Mouse (Mus musculus) Patski (cell line): ENCODE results near the gene Sez6l2. TPM values are rescaled to one million over a fixed set of nuclear protein-coding genes. Genes with fewer than 3 reads are reported as not detected.

Experiments
- ATAC-seq: fragments of 100-300 bp; one replicate; pipeline ENCODE4 v1.8.0; 2021
- CTCF ChIA-PET: fragments of 350-600 bp; sonication (Branson Sonifier 250); formaldehyde crosslinking; loops from one replicate; lab custom pipeline; 2022; ENCODE audit warnings: inconsistent platforms; lab: Charles Lee
- POLR2A ChIA-PET: fragments of 350-600 bp; sonication (Branson Sonifier 250); formaldehyde crosslinking; loops from one replicate; lab custom pipeline; 2022; ENCODE audit warnings: antibody characterized with exemption, inconsistent platforms; lab: Charles Lee
- DNase-seq: peaks from one replicate; pipeline ENCODE4 v3.0.0-alpha.2; 2011; ENCODE audit warnings: low read depth, low spot score
- H3K27me3 ChIP-seq: fragments of 371-371 bp; one replicate; pipeline ENCODE4 v1.5.1; 2021
- CTCF ChIP-seq: fragments of 100-300 bp; IDR thresholded peaks from one replicate; pipeline ENCODE4 v1.5.1; 2021
- in situ Hi-C: fragments of 300-500 bp; cut with MboI; formaldehyde crosslinking; loops from 3 replicates; pipeline ENCODE4 v1.11.1; 2018; ENCODE audit warnings: low pct_unique_long_range_greater_than_20kb, mixed read lengths
- polyA plus RNA-seq: library from polyadenylated mRNA; unstranded; gene quantifications from one replicate; pipeline ENCODE4 v1.2.3, GENCODE M21; 2021

The Sez6l2 gene
- polyA plus RNA-seq, 1 experiment from 2014 or later, result 0.08 TPM

- CTCF ChIA-PET, result no interaction called here
- in situ Hi-C loops, result no loop called here
Measured at GRCm38 (mm10) chr7:126978841-126979240, 28.5 kb downstream of the Sez6l2 start.

GRCm38 (mm10) chr7:126981601-126982000, 31.2 kb downstream of the Sez6l2 start:
- in situ Hi-C loops, result no loop called here
- CTCF ChIA-PET, result no interaction called here
- no peak for ATAC-seq

More at GRCm38 (mm10) chr7:126978841-126979240, 28.5 kb downstream of the Sez6l2 start:
- TF ChIP-seq CTCF, result no peak
- POLR2A ChIA-PET, result no interaction called here
- DNase-seq, result no peak
- no peaks in the 10 kb centered on the region for H3K27me3 ChIP-seq
- no peak for ATAC-seq

GRCm38 (mm10) chr7:126982054-126982453, 31.7 kb downstream of the Sez6l2 start:
- CTCF ChIA-PET, result no interaction called here
- POLR2A ChIA-PET, result interaction anchor here (1.8 kb wide), 1 partner anchor 35 kb away, joined by 4 read pairs; the partner anchor contains the start of genes Pagr1a and Pagr1b
- H3K27me3 ChIP-seq, result no peaks in the 10 kb centered on the region
- no peak for DNase-seq
- TF ChIP-seq CTCF, result no peak
- in situ Hi-C loops, result no loop called here
- ATAC-seq, result no peak

More at GRCm38 (mm10) chr7:126981601-126982000, 31.2 kb downstream of the Sez6l2 start:
- TF ChIP-seq CTCF, result no peak
- H3K27me3 ChIP-seq, result no peaks in the 10 kb centered on the region
- DNase-seq, result no peak
- POLR2A ChIA-PET, result interaction anchor here (1.8 kb wide), 1 partner anchor 35 kb away, joined by 4 read pairs; the partner anchor contains the start of genes Pagr1a and Pagr1b

GRCm38 (mm10) chr7:126983113-126983512, 32.8 kb downstream of the Sez6l2 start:
- ChIA-PET POLR2A (no interaction called here), CTCF (no interaction called here)
- in situ Hi-C loops, result no loop called here
- ATAC-seq (no peak), DNase-seq (no peak)
- no peaks in the 10 kb centered on the region for H3K27me3 ChIP-seq
- TF ChIP-seq CTCF, result no peak

- in situ Hi-C loops, result no loop called here
- no peak for DNase-seq
- H3K27me3 ChIP-seq, result no peaks in the 10 kb centered on the region
- ChIA-PET POLR2A (no interaction called here), CTCF (no interaction called here)
- no peak for TF ChIP-seq CTCF
- no peak for ATAC-seq
Measured at GRCm38 (mm10) chr7:126984667-126985444, 34.5 kb downstream of the Sez6l2 start.

- ATAC-seq, result peak; percentile 57
- no peaks in the 10 kb centered on the region for H3K27me3 ChIP-seq
- ChIA-PET CTCF (no interaction called here), POLR2A (interaction anchor here (0.9 kb wide), 1 partner anchor 14 kb away, joined by 3 read pairs; no protein-coding TSS in a partner anchor)
- TF ChIP-seq CTCF, result no peak
- DNase-seq, result no peak
- in situ Hi-C loops, result no loop called here
Measured at GRCm38 (mm10) chr7:126986319-126986718, 36.0 kb downstream of the Sez6l2 start.

DNA sequence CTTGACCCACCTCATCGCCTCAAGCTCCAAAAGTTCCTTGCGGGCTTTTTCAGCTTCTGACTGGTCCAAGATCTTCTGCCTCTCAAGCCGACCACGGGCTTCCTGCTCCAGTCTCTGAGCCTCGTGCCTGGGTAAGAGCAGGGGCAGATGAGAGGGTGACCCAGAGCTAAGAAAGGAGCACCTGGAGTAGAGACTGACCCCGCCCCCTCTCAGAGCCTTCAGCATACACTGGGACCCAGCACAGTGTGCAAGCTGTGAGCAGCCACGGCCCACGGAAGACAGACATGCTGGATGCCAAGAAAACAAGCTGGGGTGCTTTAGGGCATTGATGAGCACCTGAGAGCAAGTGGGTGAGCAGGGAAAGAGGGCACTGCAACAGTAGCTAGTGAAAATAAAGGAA, 38.5 kb downstream of the Sez6l2 start:
- DNase-seq, result no peak
- ATAC-seq, result no peak
- ChIA-PET CTCF (no interaction called here), POLR2A (interaction anchor here (0.6 kb wide), 1 partner anchor 22 kb away, joined by 3 read pairs; no protein-coding TSS in a partner anchor)
- in situ Hi-C loops, result no loop called here
- TF ChIP-seq CTCF, result no peak
- no peaks in the 10 kb centered on the region for H3K27me3 ChIP-seq

DNA sequence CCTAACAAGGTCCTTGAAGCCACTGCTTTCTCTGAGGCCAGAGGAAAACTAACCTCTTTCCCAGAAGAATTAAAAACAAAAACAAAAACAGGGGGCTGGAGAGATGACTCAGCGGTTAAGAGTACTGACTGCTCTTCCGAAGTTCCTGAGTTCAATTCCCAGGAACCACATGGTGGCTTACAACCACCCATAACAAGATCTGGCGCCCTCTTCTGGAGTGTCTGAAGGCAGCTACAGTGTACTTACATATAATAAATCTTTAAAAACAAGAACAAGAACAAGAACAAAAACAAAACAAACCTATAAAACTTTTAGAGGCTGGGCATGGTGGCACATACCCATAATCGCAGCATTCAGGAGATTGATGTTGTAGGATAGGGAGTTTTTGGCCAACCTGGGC, 46.1 kb downstream of the Sez6l2 start:
- POLR2A ChIA-PET, result no interaction called here
- H3K27me3 ChIP-seq, result no peaks in the 10 kb centered on the region
- in situ Hi-C loops, result no loop called here
- DNase-seq, result no peak
- ATAC-seq, result no peak
- CTCF ChIA-PET, result interaction anchor here (1.2 kb wide), 1 partner anchor 15 kb away, joined by 3 read pairs; no protein-coding TSS in a partner anchor
- no peak for TF ChIP-seq CTCF

DNA sequence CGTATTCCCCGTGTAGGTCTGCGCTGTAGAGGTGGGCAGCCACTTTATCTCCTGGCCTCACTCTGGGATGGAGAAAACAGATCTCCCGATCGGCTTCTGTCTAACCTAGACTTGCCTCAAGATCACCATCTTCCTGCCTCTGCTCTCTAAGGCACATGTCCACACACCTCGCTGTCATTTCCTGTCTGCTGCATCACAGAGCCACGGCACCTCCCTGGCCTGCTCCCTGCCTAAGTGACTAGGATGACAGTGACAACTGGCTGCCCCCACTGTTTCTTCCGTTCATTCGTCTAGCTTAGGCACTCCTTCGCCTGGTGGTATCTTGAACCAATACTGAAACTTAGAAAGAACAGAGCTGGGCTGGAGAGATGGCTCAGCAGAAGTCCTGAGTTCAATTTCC, 49.2 kb downstream of the Sez6l2 start:
- H3K27me3 ChIP-seq, result no peaks in the 10 kb centered on the region
- ChIA-PET CTCF (interaction anchor here (0.8 to 2.3 kb wide), 2 partner anchors 17 to 23 kb away, joined by 3 to 7 read pairs; partner anchors contain the start of genes Cdiptos, Pagr1a and Pagr1b), POLR2A (interaction anchor here (0.5 kb wide), 1 partner anchor 8 kb away, joined by 3 read pairs; no protein-coding TSS in a partner anchor)
- in situ Hi-C loops, result no loop called here
- ATAC-seq (no peak), DNase-seq (no peak)
- no peak for TF ChIP-seq CTCF

GRCm38 (mm10) chr7:127003620-127004019, 53.3 kb downstream of the Sez6l2 start:
- in situ Hi-C loops, result no loop called here
- ATAC-seq (no peak), DNase-seq (no peak)
- H3K27me3 ChIP-seq, result no peaks in the 10 kb centered on the region
- TF ChIP-seq CTCF, result no peak
- ChIA-PET CTCF (no interaction called here), POLR2A (interaction anchor here (0.5 kb wide), 1 partner anchor 11 kb away, joined by 3 read pairs; the partner anchor contains the start of gene Mvp)
